Mouse (Mus musculus) monocyte, adult 2 months (primary cell): Measurements from ENCODE around the gene Lrig1.

Experiments used
- DNase-seq, 2 experiments: peaks; one replicate each; pipeline ENCODE4 v3.0.0; 2022; ENCODE audit warnings: low spot score in 2 of 2, low read depth in 1 of 2

Lrig1 gene

GRCm38 (mm10) chr6:94652659-94653213 is 47.2 kb downstream of the Lrig1 start:
- no peak for DNase-seq

- no peak for DNase-seq
These were observed 48.4 kb downstream of the Lrig1 start for GRCm38 (mm10) chr6:94651541-94651940.

- DNase-seq, result no peak
These were observed 50.3 kb downstream of the Lrig1 start for GRCm38 (mm10) chr6:94649637-94650036.

- DNase-seq, result no peak
These were observed 51.5 kb downstream of the Lrig1 start for GRCm38 (mm10) chr6:94648496-94648895.

GRCm38 (mm10) chr6:94647574-94648430 is 52.2 kb downstream of the Lrig1 start:
- DNase-seq, result no peak

- no peak for DNase-seq
These were observed 53.1 kb downstream of the Lrig1 start for GRCm38 (mm10) chr6:94646902-94647301.

- DNase-seq, result no peak
These were observed 53.6 kb downstream of the Lrig1 start for GRCm38 (mm10) chr6:94646274-94646863.

GRCm38 (mm10) chr6:94645723-94646122 is 54.2 kb downstream of the Lrig1 start:
- no peak for DNase-seq

- DNase-seq, result no peak
These were observed 55.3 kb downstream of the Lrig1 start for GRCm38 (mm10) chr6:94644641-94645040.

- no peak for DNase-seq
These were observed 56.0 kb downstream of the Lrig1 start for GRCm38 (mm10) chr6:94643989-94644388.

- DNase-seq, result no peak
These were observed 57.9 kb downstream of the Lrig1 start for GRCm38 (mm10) chr6:94642048-94642447.

GRCm38 (mm10) chr6:94640297-94640696 is 59.7 kb downstream of the Lrig1 start:
- no peak for DNase-seq

- DNase-seq, result no peak
These were observed 62.9 kb downstream of the Lrig1 start for GRCm38 (mm10) chr6:94637024-94637434.

GRCm38 (mm10) chr6:94635343-94635742 is 64.6 kb downstream of the Lrig1 start:
- no peak for DNase-seq

- no peak for DNase-seq
These were observed 65.2 kb downstream of the Lrig1 start for GRCm38 (mm10) chr6:94634710-94635109.

GRCm38 (mm10) chr6:94634274-94634673 is 65.7 kb downstream of the Lrig1 start:
- no peak for DNase-seq

- DNase-seq, result no peak
These were observed 68.2 kb downstream of the Lrig1 start for GRCm38 (mm10) chr6:94631779-94632082.

GRCm38 (mm10) chr6:94631051-94631778 is 68.7 kb downstream of the Lrig1 start:
- no peak for DNase-seq

GRCm38 (mm10) chr6:94628787-94629186 is 71.2 kb downstream of the Lrig1 start:
- DNase-seq, result no peak

GRCm38 (mm10) chr6:94627714-94628595 is 72.0 kb downstream of the Lrig1 start:
- no peak for DNase-seq

GRCm38 (mm10) chr6:94626807-94627206 is 73.2 kb downstream of the Lrig1 start:
- no peak for DNase-seq
